Mouse (Mus musculus): ENCODE data around the gene Ube2r2.

- TF ChIP-seq E2F4 (IDR thresholded peaks at IDR 0.05; ENCODE audit: insufficient read depth) (no peak), POLR2A (IDR thresholded peaks at IDR 0.05; ENCODE audit: insufficient read length, low read depth) (no peak), MYOD1 (IDR thresholded peaks at IDR 0.05; ENCODE audit: control insufficient read depth in 1 of 3, insufficient read length in 2 of 3, low read depth in 2 of 3) (no peak), POLR2AphosphoS2 (IDR thresholded peaks at IDR 0.05; ENCODE audit: insufficient read length, low read depth) (no peak), MAX (IDR thresholded peaks at IDR 0.05; ENCODE audit: low read depth) (no peak), CEBPB (IDR thresholded peaks at IDR 0.05; ENCODE audit: insufficient read depth, poor library complexity, severe bottlenecking) (no peak), MYOG (IDR thresholded peaks at IDR 0.05; ENCODE audit: control insufficient read depth in 1 of 3, insufficient read depth in 1 of 3, insufficient read length in 2 of 3, low read depth in 2 of 3) (no peak), TCF12 (IDR thresholded peaks at IDR 0.05; ENCODE audit: insufficient read depth, poor library complexity, severe bottlenecking) (no peak), USF1 (IDR thresholded peaks at IDR 0.05; ENCODE audit: low read depth) (no peak), REST (IDR thresholded peaks at IDR 0.05; ENCODE audit: insufficient read depth, insufficient read length) (no peak)
Observed at GRCm38 (mm10) chr4:41202135-41202534, 66.6 kb downstream of the Ube2r2 start.

Measured in myocyte (in vitro differentiated cells).